In genomic region chr5:137268131-137268910, GRCm38 (mm10) we compare ENCODE assay signal across 8 mouse cellular contexts. TPM values are rescaled to one million over a fixed set of nuclear protein-coding genes. Genes with fewer than 3 reads are reported as not detected.
A peak's percentile ranks its signal among the peaks of the same experiment; 100 is the strongest.
DNase-seq lines count a peak whose midpoint lies in the region; ATAC-seq and TF ChIP-seq lines count a peak whose summit lies in the region.

No protein-coding gene starts in this region.

- 3% methylated on average over 17 of the region's 18 CpGs for WGBS in spleen, adult 2 months
- 27% methylated on average over 18 of the region's 18 CpGs for WGBS in limb, embryonic 15.5 days
- 16% methylated on average over 18 of the region's 18 CpGs for WGBS in cerebellum, adult 2 months

- H3K4me2 ChIP-seq in limb, embryonic 15.5 days: peak overlapping the region; percentile 31

- no peaks in the 10 kb centered on the region for H3K36me3 ChIP-seq in spleen, adult 2 months (ENCODE audit: control insufficient read depth, insufficient read depth, low read length)
- no peaks in the 10 kb centered on the region for H3K36me3 ChIP-seq in limb, embryonic 15.5 days

- peak in 1 of 2 experiments; percentile 53 for DNase-seq in spleen, adult 2 months (ENCODE audit: low read depth in 1 of 2, low spot score in 2 of 2)
- no peak for DNase-seq in spleen, postnatal 4 days (ENCODE audit: low spot score in 2 of 2)
- DNase-seq in heart, postnatal 14 days: peak; percentile 31 to 36
- DNase-seq in urinary bladder, adult 2 months (ENCODE audit: low spot score): no peak
- no peak for DNase-seq in natural killer cell, adult 2 months (ENCODE audit: low spot score in 2 of 2)
- no peak for DNase-seq in cerebellum, adult 2 months

- TF ChIP-seq POLR2A in spleen, adult 2 months (IDR thresholded peaks at IDR 0.05; ENCODE audit: low read depth, low read length): no peak
- TF ChIP-seq POLR2A in cerebellum, adult 2 months (IDR thresholded peaks at IDR 0.05; ENCODE audit: borderline replicate concordance, insufficient read depth, low read length): no peak

- H3K9me3 ChIP-seq in limb, embryonic 15.5 days: no peaks in the 10 kb centered on the region

- H3K27me3 ChIP-seq in spleen, adult 2 months (ENCODE audit: control insufficient read depth, insufficient read depth, low read length): no peaks in the 10 kb centered on the region
- H3K27me3 ChIP-seq in limb, embryonic 15.5 days: 0 out of 2 replicates have a peak, but pooled peaks cover 3% of the 10 kb centered on the region
- no peaks in the 10 kb centered on the region for H3K27me3 ChIP-seq in cerebellum, adult 2 months (ENCODE audit: control insufficient read depth, insufficient read depth, low read length)

- ATAC-seq in limb, embryonic 15.5 days (ENCODE audit: insufficient number of reproducible peaks, low FRiP score, low TSS enrichment, low read depth): no peak
- ATAC-seq in megakaryocyte progenitor cell, adult 5-6 weeks (replicated peaks; ENCODE audit: poor library complexity): no peak

- H3K9ac ChIP-seq in limb, embryonic 15.5 days: no peak overlapping the region

- H3K27ac ChIP-seq in spleen, adult 2 months (ENCODE audit: insufficient read depth, low read length): 0 out of 2 replicates have a peak overlapping the region, but pooled peaks have one; percentile 4
- H3K27ac ChIP-seq in limb, embryonic 15.5 days: no peak overlapping the region
- no peak overlapping the region for H3K27ac ChIP-seq in cerebellum, adult 2 months (ENCODE audit: insufficient read depth, low read length)

- TF ChIP-seq CTCF in spleen, adult 2 months (IDR thresholded peaks at IDR 0.05; ENCODE audit: extremely low read depth, insufficient read depth, insufficient read length, insufficient replicate concordance): no peak
- no peak for TF ChIP-seq CTCF in cerebellum, adult 2 months (IDR thresholded peaks at IDR 0.05; ENCODE audit: borderline replicate concordance, insufficient read depth, low read depth, low read length)

- peaks cover 7% of the 10 kb centered on the region; the same call in 1 of the 2 replicates for H3K4me1 ChIP-seq in spleen, adult 2 months (ENCODE audit: control insufficient read depth, insufficient read depth, insufficient read length)
- H3K4me1 ChIP-seq in limb, embryonic 15.5 days: peaks cover 7% of the 10 kb centered on the region
- no peaks in the 10 kb centered on the region for H3K4me1 ChIP-seq in cerebellum, adult 2 months (ENCODE audit: control insufficient read depth, insufficient read depth, low read length)

- peak overlapping the region; percentile 41 for H3K4me3 ChIP-seq in spleen, adult 2 months (ENCODE audit: extremely low read depth, insufficient read depth, insufficient read length)
- H3K4me3 ChIP-seq in limb, embryonic 15.5 days: no peak overlapping the region
- H3K4me3 ChIP-seq in cerebellum, adult 2 months (replicated peaks; ENCODE audit: insufficient read depth, low read depth, low read length): no peak overlapping the region

- intact Hi-C loops in heart, postnatal 14 days (cut with DNase I): no loop called here

RNA-seq across cellular contexts. Expression of gene Ache, which starts 19.0 kb away (rescaled TPM):
- 23.1 and 24.1 TPM in 2 replicates for polyA plus RNA-seq in spleen, adult 2 months (2012; rRNA removed)
- 1 to 10 TPM; 2.7 to 3.9 TPM for total RNA-seq in heart, postnatal 14 days (2021)
- 11.3 and 25.3 TPM in 2 replicates for polyA plus RNA-seq in limb, embryonic 15.5 days (2015; fragmentation: Nextera tagmentation; extraction: Ambion mirVana)
- polyA plus RNA-seq in urinary bladder, adult 2 months (2012; rRNA removed): 0.87 and 1.1 TPM in 2 replicates
- 0.67 and 2.3 TPM in 2 replicates for total RNA-seq in megakaryocyte progenitor cell, adult 5-6 weeks (2015)
- under 0.01 TPM in 1 of 2 replicates, not detected in the other for total RNA-seq in megakaryocyte progenitor cell, adult 5-6 weeks (2017)
- 155 and 165 TPM in 2 replicates for polyA plus RNA-seq in cerebellum, adult 2 months (2012; rRNA removed)

RNA-seq across cellular contexts. Expression of gene Ufsp1, which starts 26.1 kb away (rescaled TPM):
- 10.3 and 11.1 TPM in 2 replicates for polyA plus RNA-seq in spleen, adult 2 months (2012; rRNA removed)
- total RNA-seq in heart, postnatal 14 days (2021): 1 to 10 TPM; 6.7 to 8.5 TPM
- 6.7 and 11.3 TPM in 2 replicates for polyA plus RNA-seq in limb, embryonic 15.5 days (2015; fragmentation: Nextera tagmentation; extraction: Ambion mirVana)
- 8.2 and 9.0 TPM in 2 replicates for polyA plus RNA-seq in urinary bladder, adult 2 months (2012; rRNA removed)
- 0.61 and 2.9 TPM in 2 replicates for total RNA-seq in megakaryocyte progenitor cell, adult 5-6 weeks (2015)
- 1.3 and 3.8 TPM in 2 replicates for total RNA-seq in megakaryocyte progenitor cell, adult 5-6 weeks (2017)
- polyA plus RNA-seq in cerebellum, adult 2 months (2012; rRNA removed): 27.9 and 28.2 TPM in 2 replicates

RNA-seq across cellular contexts. Expression of gene Srrt, which starts 39.2 kb away (rescaled TPM):
- 172 and 175 TPM in 2 replicates for polyA plus RNA-seq in spleen, adult 2 months (2012; rRNA removed)
- 10 to 100 TPM; 84.2 to 84.8 TPM for total RNA-seq in heart, postnatal 14 days (2021)
- polyA plus RNA-seq in limb, embryonic 15.5 days (2015; fragmentation: Nextera tagmentation; extraction: Ambion mirVana): 113 and 117 TPM in 2 replicates
- polyA plus RNA-seq in urinary bladder, adult 2 months (2012; rRNA removed): 163 and 168 TPM in 2 replicates
- 133 and 143 TPM in 2 replicates for total RNA-seq in megakaryocyte progenitor cell, adult 5-6 weeks (2015)
- 241 and 321 TPM in 2 replicates for total RNA-seq in megakaryocyte progenitor cell, adult 5-6 weeks (2017)
- 208 and 224 TPM in 2 replicates for polyA plus RNA-seq in cerebellum, adult 2 months (2012; rRNA removed)

RNA-seq across cellular contexts. Expression of gene Trip6, which starts 45.9 kb away (rescaled TPM):
- 19.8 and 20.6 TPM in 2 replicates for polyA plus RNA-seq in spleen, adult 2 months (2012; rRNA removed)
- total RNA-seq in heart, postnatal 14 days (2021): 10 to 100 TPM; 14.2 to 14.3 TPM
- 109 and 110 TPM in 2 replicates for polyA plus RNA-seq in limb, embryonic 15.5 days (2015; fragmentation: Nextera tagmentation; extraction: Ambion mirVana)
- polyA plus RNA-seq in urinary bladder, adult 2 months (2012; rRNA removed): 54.5 and 62.8 TPM in 2 replicates
- 4.0 and 6.7 TPM in 2 replicates for total RNA-seq in megakaryocyte progenitor cell, adult 5-6 weeks (2015)
- 7.1 and 7.5 TPM in 2 replicates for total RNA-seq in megakaryocyte progenitor cell, adult 5-6 weeks (2017)
- polyA plus RNA-seq in cerebellum, adult 2 months (2012; rRNA removed): 10.3 and 11.0 TPM in 2 replicates

RNA-seq across cellular contexts. Expression of gene Muc3a, which starts 56.1 kb away (rescaled TPM):
- polyA plus RNA-seq in spleen, adult 2 months (2012; rRNA removed): 2.6 and 4.0 TPM in 2 replicates
- under 1 TPM; 0.56 to 0.62 TPM for total RNA-seq in heart, postnatal 14 days (2021)
- polyA plus RNA-seq in limb, embryonic 15.5 days (2015; fragmentation: Nextera tagmentation; extraction: Ambion mirVana): 0.08 and 0.12 TPM in 2 replicates
- 1.3 and 1.4 TPM in 2 replicates for polyA plus RNA-seq in urinary bladder, adult 2 months (2012; rRNA removed)
- 0.69 TPM in 1 of 2 replicates, not detected in the other for total RNA-seq in megakaryocyte progenitor cell, adult 5-6 weeks (2015)
- total RNA-seq in megakaryocyte progenitor cell, adult 5-6 weeks (2017): not detected in 2 replicates
- polyA plus RNA-seq in cerebellum, adult 2 months (2012; rRNA removed): 27.1 and 36.4 TPM in 2 replicates

Comparison
In these comparisons a context has a peak if more than half of its experiments do, and no peak if none do; other contexts are left out.
1. DNase-seq: peak in heart, postnatal 14 days (2 of 2); none in spleen, postnatal 4 days (0 of 2), urinary bladder, adult 2 months (single experiment), natural killer cell, adult 2 months (0 of 2) and cerebellum, adult 2 months (0 of 2).